Mouse (Mus musculus): ENCODE results near the gene Olfr417.

DNA sequence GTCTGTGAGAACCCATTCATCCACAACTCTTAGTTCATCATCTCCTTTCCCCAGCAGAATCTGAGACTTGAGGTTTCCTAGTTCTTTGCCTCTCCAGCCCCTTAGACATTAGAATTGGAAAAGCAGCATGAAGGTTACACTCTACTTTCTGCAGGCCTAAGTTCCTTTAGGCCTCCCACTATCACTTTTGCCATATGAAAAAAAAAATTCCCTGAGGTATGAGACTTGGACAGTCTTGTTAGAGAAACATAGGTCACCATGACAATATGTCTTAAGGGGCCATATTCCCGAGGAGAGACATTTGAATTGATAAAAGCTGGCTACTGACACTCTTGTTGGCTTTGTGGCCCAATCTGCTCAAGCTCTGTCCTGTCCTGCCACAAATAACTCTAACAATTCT lies 58.8 kb downstream of the Olfr417 start, which contains the start of gene Olfr414:
- no peak for TF ChIP-seq CTCF (IDR thresholded peaks at IDR 0.05)
- no peak for TF ChIP-seq EP300 (IDR thresholded peaks at IDR 0.05; ENCODE audit: insufficient read depth, low read depth, low read length)
